Mouse (Mus musculus) lung, embryonic 14.5 days (tissue): ENCODE measurements around the gene Sbno2. TPM values are rescaled to one million over a fixed set of nuclear protein-coding genes. Genes with fewer than 3 reads are reported as not detected.

Experiments used
- ATAC-seq: fragments of 200-750 bp; cut with Nextera tagmentation; 2 replicates; pipeline ENCODE4 v1.8.0; 2017; ENCODE audit warnings: mild to moderate bottlenecking, moderate TSS enrichment, moderate library complexity; ENCODE audit not compliant: insufficient read depth
- DNase-seq: peaks from one replicate; pipeline ENCODE4 v3.0.0-alpha.2; 2015
- H3K27ac ChIP-seq: fragments of 300-500 bp; sonication (generic); 2 replicates; pipeline ENCODE4 v1.5.1; 2014; ENCODE audit warnings: low read depth, mild to moderate bottlenecking, moderate library complexity
- H3K27me3 ChIP-seq: fragments of 300-500 bp; sonication (generic); 2 replicates; pipeline ENCODE4 v1.6.1; 2014; ENCODE audit warnings: low read length, control low read depth; ENCODE audit not compliant: insufficient read depth
- H3K36me3 ChIP-seq: fragments of 300-500 bp; sonication (generic); 2 replicates; pipeline ENCODE4 v1.6.1; 2014; ENCODE audit warnings: control low read depth; ENCODE audit not compliant: insufficient read depth
- H3K4me1 ChIP-seq: fragments of 300-500 bp; sonication (generic); 2 replicates; pipeline ENCODE4 v1.6.1; 2014; ENCODE audit warnings: antibody characterized with exemption, control low read depth; ENCODE audit not compliant: insufficient read depth
- H3K4me2 ChIP-seq: fragments of 300-500 bp; sonication (generic); 2 replicates; pipeline ENCODE4 v1.6.1; 2014; ENCODE audit warnings: mild to moderate bottlenecking
- H3K4me3 ChIP-seq: fragments of 300-500 bp; sonication (generic); 2 replicates; pipeline ENCODE4 v1.5.1; 2014; ENCODE audit warnings: low read depth, low read length
- H3K9ac ChIP-seq: fragments of 300-500 bp; sonication (generic); 2 replicates; pipeline ENCODE4 v1.6.1; 2014
- H3K9me3 ChIP-seq: fragments of 300-500 bp; sonication (generic); 2 replicates; pipeline ENCODE4 v1.6.1; 2016; ENCODE audit warnings: low read depth, low read length, control low read depth
- CTCF ChIP-seq: IDR thresholded peaks from 2 replicates; pipeline ENCODE4 v1.5.1; 2016; ENCODE audit warnings: antibody characterized with exemption, low read depth
- WGBS: fragments of 180-500 bp; shearing (Covaris S2); extraction: QIAGEN DNeasy Blood & Tissue Kit; methylation state at CpG from one replicate; pipeline ENCODE4 v1.1.7; 2014; 5-methylcytosine and 5-hydroxymethylcytosine counted together
- polyA plus RNA-seq: library from polyadenylated mRNA; unstranded; fragments of >200 nt; fragmentation: Nextera tagmentation; extraction: Ambion mirVana; gene quantifications from 2 replicates; pipeline ENCODE4 v1.2.1, GENCODE M21; 2014

The Sbno2 gene
- polyA plus RNA-seq, 1 experiment from 2014 or later, result 16.3 TPM

DNA sequence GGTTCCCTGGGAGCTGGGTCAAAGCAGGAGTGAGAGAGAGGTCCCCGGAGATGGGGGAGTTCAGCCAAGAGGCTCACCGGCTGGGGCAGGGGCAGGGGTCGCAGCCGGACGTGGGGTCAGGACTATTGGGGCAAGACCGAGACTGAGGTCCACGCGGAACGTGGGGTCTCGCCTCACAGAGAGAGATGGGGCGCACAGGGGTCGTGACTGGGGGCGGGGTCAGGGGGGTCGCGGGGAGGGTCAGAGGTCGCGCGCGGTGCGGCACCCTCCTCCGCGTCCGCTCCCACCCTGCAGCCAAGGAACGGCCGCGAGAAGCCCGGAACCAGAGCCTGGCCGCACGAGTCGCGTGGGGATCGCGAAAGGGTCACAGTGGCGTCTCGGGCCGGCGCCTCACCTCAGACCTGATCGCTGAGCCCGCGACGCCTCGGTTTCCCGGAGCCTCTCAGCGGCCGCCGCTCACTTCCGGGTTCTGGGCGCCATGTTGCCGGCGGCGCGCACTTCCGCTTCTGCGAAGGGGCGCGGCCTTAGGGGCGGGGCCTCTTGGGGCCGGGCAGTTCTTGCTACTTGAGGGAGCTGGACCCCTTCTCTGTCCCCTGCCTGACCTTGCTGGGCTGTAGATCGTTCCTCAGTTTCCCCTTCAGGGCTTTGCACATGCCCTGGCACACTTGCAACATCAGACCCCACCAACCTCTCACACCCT is 3.0 kb downstream of the Sbno2 start:
- H3K27me3 ChIP-seq, result no peaks in the 10 kb centered on the region
- H3K9me3 ChIP-seq, result no peaks in the 10 kb centered on the region
- H3K4me2 ChIP-seq, result peak overlapping the region; percentile 90
- WGBS, result 2% methylated on average over 57 of the region's 59 CpGs
- peak; percentile 88 for ATAC-seq
- no peak for TF ChIP-seq CTCF
- H3K27ac ChIP-seq, result peak overlapping the region; percentile 65
- H3K36me3 ChIP-seq, result no peaks in the 10 kb centered on the region
- H3K4me3 ChIP-seq, result peak overlapping the region; percentile 96
- peak; percentile 95 for DNase-seq
- peaks cover 11% of the 10 kb centered on the region for H3K4me1 ChIP-seq
- peak overlapping the region; percentile 84 for H3K9ac ChIP-seq

DNA sequence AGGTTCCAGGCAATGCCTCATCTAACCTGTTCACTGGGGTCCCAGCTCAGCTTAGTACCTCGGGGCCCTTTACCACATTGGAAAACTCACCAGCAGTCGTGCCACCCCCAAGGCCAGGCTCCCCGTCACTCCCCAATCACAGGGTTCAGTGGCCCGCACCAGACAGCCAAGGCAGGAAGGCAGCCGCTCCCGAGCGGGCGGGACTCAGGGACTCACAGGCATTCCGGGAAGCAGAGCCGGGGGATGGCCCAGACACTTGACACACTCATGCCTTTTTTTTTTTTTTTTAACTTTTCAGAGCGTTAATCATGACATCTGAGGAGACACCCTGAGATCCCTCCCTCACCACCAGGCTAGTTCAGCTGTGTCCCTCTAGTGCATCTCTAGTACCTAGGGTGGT is 4.4 kb downstream of the Sbno2 start:
- Histone ChIP-seq H3K4me1 (peaks cover 18% of the 10 kb centered on the region), H3K9ac (peak overlapping the region; percentile 34; the same call in 1 of the 2 replicates), H3K27me3 (no peaks in the 10 kb centered on the region), H3K4me3 (peak overlapping the region; percentile 96), H3K27ac (no peak overlapping the region), H3K36me3 (no peaks in the 10 kb centered on the region), H3K4me2 (peak overlapping the region; percentile 90), H3K9me3 (no peaks in the 10 kb centered on the region)
- WGBS, result 46% methylated on average over 11 of the region's 11 CpGs
- DNase-seq (peak; percentile 30), ATAC-seq (no peak)
- no peak for TF ChIP-seq CTCF

DNA sequence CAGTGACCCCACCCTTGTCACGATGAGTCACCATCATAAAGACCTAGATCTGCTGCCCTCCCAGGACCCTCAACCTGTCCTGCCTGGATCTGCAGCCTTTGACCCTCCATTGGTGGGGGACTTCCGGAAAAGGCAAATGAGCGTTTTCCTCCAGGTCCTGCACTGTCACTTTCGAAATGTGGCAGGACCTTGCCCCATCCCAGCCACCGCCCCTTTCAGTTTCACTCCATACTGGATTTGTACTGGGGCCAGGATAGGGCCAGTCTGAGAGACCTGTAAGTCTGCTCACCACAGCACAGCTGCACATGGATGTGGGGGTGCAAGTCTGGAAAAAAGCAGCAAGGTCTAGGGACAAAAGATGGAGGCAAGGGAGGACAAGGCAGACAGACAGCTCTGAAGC is 6.7 kb downstream of the Sbno2 start:
- 0 out of 2 replicates have a peak, but pooled peaks cover 3% of the 10 kb centered on the region for H3K36me3 ChIP-seq
- DNase-seq (no peak), ATAC-seq (no peak)
- no peak overlapping the region for H3K9ac ChIP-seq
- H3K27me3 ChIP-seq, result no peaks in the 10 kb centered on the region
- H3K4me2 ChIP-seq, result no peak overlapping the region
- no peak for TF ChIP-seq CTCF
- no peak overlapping the region for H3K4me3 ChIP-seq
- H3K27ac ChIP-seq, result peak overlapping the region; percentile 60; the same call in 1 of the 2 replicates
- peaks cover 18% of the 10 kb centered on the region for H3K4me1 ChIP-seq
- no peaks in the 10 kb centered on the region for H3K9me3 ChIP-seq
- 76% methylated on average over 5 of the region's 5 CpGs for WGBS

DNA sequence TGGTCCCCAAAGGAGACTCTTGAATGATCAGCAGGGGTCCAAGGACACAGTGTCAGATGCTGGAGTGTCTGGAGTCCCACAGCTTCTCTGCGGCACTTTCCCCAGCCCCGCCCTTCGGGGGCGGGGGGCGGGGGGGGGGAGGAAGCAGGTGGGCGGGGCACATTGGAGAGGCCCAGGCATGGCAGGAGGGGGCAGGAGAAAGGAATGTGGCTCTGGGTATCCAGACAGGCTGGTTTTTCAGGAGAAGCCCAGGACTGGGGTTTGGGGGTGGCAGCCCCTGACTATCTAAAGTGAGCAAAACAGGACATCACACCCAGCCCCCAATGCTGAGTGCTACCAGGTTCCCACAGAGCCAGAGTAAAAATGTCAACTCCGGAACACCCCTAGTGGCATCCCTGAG is 8.1 kb downstream of the Sbno2 start:
- no peak for TF ChIP-seq CTCF
- H3K36me3 ChIP-seq, result 0 out of 2 replicates have a peak, but pooled peaks cover 3% of the 10 kb centered on the region
- no peak overlapping the region for H3K4me3 ChIP-seq
- DNase-seq (peak; percentile 61), ATAC-seq (peak; percentile 63)
- no peaks in the 10 kb centered on the region for H3K27me3 ChIP-seq
- 12% methylated on average over 7 of the region's 7 CpGs for WGBS
- peaks cover 18% of the 10 kb centered on the region for H3K4me1 ChIP-seq
- H3K9me3 ChIP-seq, result no peaks in the 10 kb centered on the region
- no peak overlapping the region for H3K9ac ChIP-seq
- peak overlapping the region; percentile 33 for H3K4me2 ChIP-seq
- H3K27ac ChIP-seq, result peak overlapping the region; percentile 60

DNA sequence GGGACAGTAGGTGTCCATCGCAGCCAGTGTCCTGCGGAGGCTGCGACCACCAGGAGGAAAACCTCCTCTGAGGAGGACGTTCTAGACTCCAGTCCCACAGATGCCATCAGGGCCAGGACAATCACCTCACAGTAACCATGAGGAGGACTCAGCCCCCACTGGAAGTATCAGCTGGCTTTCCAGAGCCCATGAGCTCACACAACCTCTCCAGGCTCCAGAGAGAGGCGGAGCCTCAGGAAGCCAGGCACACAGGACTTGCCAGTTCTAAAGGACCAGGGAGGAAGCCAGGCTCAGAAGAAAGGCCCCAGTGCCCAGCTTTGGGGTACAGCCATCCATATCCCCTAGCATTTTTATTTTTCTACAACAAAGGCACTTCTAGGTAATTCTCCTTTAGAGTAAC is 9.8 kb downstream of the Sbno2 start:
- Histone ChIP-seq H3K4me2 (no peak overlapping the region), H3K27me3 (no peaks in the 10 kb centered on the region), H3K4me1 (peaks cover 9% of the 10 kb centered on the region), H3K9me3 (no peaks in the 10 kb centered on the region), H3K27ac (peak overlapping the region; percentile 42; the same call in 1 of the 2 replicates), H3K36me3 (0 out of 2 replicates have a peak, but pooled peaks cover 3% of the 10 kb centered on the region), H3K9ac (no peak overlapping the region; the same call in 1 of the 2 replicates), H3K4me3 (no peak overlapping the region)
- DNase-seq (peak; percentile 58), ATAC-seq (no peak)
- 72% methylated on average over 5 of the region's 5 CpGs for WGBS
- no peak for TF ChIP-seq CTCF

DNA sequence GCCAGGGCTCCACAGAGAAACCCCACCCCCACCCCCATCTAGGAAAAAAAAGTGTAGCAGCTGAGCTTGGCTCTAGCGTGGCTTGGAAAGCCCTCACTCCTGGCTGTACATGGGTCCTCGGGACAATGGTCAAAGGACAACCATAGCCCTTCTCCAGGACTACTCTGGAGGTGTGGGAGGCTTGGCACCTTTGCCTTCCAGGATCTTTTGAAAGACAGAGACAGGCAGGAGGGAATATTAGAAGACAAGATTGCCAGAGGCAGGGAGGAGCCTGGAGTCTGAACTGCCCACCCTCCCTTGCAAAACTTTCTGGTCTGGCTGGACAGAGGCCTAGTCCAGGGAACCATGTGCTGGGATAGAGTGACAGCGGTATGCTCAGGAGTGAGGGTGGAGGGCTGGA is 10.7 kb downstream of the Sbno2 start:
- no peaks in the 10 kb centered on the region for H3K27me3 ChIP-seq
- no peaks in the 10 kb centered on the region for H3K9me3 ChIP-seq
- 0 out of 2 replicates have a peak, but pooled peaks cover 3% of the 10 kb centered on the region for H3K36me3 ChIP-seq
- H3K4me1 ChIP-seq, result peaks cover 9% of the 10 kb centered on the region
- WGBS, result 68% methylated on average over 3 of the region's 3 CpGs
- TF ChIP-seq CTCF, result no peak
- H3K4me2 ChIP-seq, result no peak overlapping the region
- no peak overlapping the region for H3K27ac ChIP-seq
- no peak for ATAC-seq
- H3K4me3 ChIP-seq, result no peak overlapping the region
- no peak overlapping the region for H3K9ac ChIP-seq
- no peak for DNase-seq

DNA sequence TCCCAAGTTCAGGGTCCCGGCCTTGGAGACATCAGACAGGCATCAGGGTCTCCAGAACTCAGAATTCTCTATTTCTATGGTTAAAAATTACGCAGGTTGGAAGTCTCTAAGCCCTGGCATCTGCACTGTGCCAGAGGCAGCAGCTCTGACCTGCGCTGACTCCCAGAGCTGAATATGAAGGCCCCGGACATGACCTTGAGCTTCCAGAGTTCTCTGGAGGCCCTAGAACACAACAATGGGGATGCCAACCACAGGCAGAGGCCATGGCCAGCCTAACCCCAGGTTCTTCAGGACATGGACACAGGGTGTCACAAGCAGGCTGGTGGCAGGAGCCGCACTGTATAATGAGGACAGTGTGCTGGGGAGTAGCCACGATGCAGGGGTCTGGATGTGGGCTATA is 11.3 kb downstream of the Sbno2 start:
- peaks cover 9% of the 10 kb centered on the region for H3K4me1 ChIP-seq
- H3K9ac ChIP-seq, result no peak overlapping the region
- H3K9me3 ChIP-seq, result no peaks in the 10 kb centered on the region
- H3K27me3 ChIP-seq, result no peaks in the 10 kb centered on the region
- ATAC-seq (no peak), DNase-seq (no peak)
- H3K27ac ChIP-seq, result no peak overlapping the region
- H3K36me3 ChIP-seq, result 0 out of 2 replicates have a peak, but pooled peaks cover 3% of the 10 kb centered on the region
- H3K4me3 ChIP-seq, result no peak overlapping the region
- WGBS, result 92% methylated on average over 6 of the region's 6 CpGs
- TF ChIP-seq CTCF, result no peak
- no peak overlapping the region for H3K4me2 ChIP-seq
